Comparison of ENCODE assay signal across 14 mouse cellular contexts in the genomic region with DNA sequence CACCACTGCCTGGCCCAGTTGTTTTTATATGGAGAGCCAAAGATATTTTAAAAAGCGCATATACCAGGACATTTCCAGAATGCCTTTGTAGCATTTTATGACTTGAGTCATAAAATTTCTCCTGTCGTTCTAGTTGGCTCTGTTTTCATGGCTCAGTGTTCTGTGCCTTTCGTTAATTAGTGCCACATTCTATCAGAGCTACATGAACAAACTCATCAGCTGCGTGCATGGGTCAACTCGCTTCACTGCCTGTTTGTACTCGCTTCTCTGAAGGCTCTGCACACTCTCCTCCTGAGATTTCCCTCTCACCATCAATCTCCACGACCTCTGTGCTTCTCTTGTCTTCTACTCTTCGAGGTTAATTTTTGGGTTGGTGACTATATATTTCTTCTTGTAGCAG. TPM values are rescaled to one million over a fixed set of nuclear protein-coding genes. Genes with fewer than 3 reads are reported as not detected.
A peak's percentile ranks its signal among the peaks of the same experiment; 100 is the strongest.
DNase-seq lines count a peak whose midpoint lies in the region; ATAC-seq and TF ChIP-seq lines count a peak whose summit lies in the region.
"Had no signal": no experiment of that assay in that cellular context is flagged by ENCODE, and none has a peak within 500 bp of the region (broad histone marks: within the 10 kb centered on the region; RNA-seq: fewer than 3 reads in every experiment).

No protein-coding gene starts in this region.

- 30% methylated on average over 8 of the region's 8 CpGs for WGBS in kidney, embryonic 14.5 days
- WGBS in hindbrain, embryonic 15.5 days, result 60% methylated on average over 8 of the region's 8 CpGs
- 78% methylated on average over 8 of the region's 8 CpGs for WGBS in midbrain, embryonic 16.5 days

- ATAC-seq in kidney, embryonic 14.5 days (ENCODE audit: low FRiP score, low TSS enrichment), result 0 out of 2 replicates have a peak, but pooled peaks have one; percentile 55
- ATAC-seq in hindbrain, embryonic 15.5 days (ENCODE audit: low FRiP score, low read depth), result no peak
- no peak for ATAC-seq in midbrain, embryonic 16.5 days
- ATAC-seq: CD4-positive, CD25-positive, alpha-beta regulatory T cell, adult 4 months; liver, postnatal 0 days had no signal

- H3K27me3 ChIP-seq in kidney, embryonic 14.5 days (ENCODE audit: control insufficient read depth, insufficient read depth, low read length), result no peaks in the 10 kb centered on the region
- no peaks in the 10 kb centered on the region for H3K27me3 ChIP-seq in hindbrain, embryonic 15.5 days
- H3K27me3 ChIP-seq in midbrain, embryonic 16.5 days (ENCODE audit: control insufficient read depth, insufficient read depth, low read depth, low read length), result no peaks in the 10 kb centered on the region
- H3K27me3 ChIP-seq: neural tube, embryonic 12.5 days had no signal

- peak overlapping the region; percentile 44; the same call in 1 of the 2 replicates for H3K27ac ChIP-seq in kidney, embryonic 14.5 days (ENCODE audit: low read depth, low read length)
- H3K27ac ChIP-seq in cortical plate, adult 2 months (ENCODE audit: insufficient read depth, low read length), result 0 out of 2 replicates have a peak overlapping the region, but pooled peaks have one; percentile 59
- peak overlapping the region; percentile 61 for H3K27ac ChIP-seq in hindbrain, embryonic 15.5 days (replicated peaks)
- H3K27ac ChIP-seq in midbrain, embryonic 16.5 days (ENCODE audit: low read length), result 0 out of 2 replicates have a peak overlapping the region, but pooled peaks have one; percentile 53
- H3K27ac ChIP-seq: neural tube, embryonic 12.5 days had no signal

- no peak overlapping the region for H3K9ac ChIP-seq in kidney, embryonic 14.5 days (ENCODE audit: low read depth, low read length)
- H3K9ac ChIP-seq in hindbrain, embryonic 15.5 days, result no peak overlapping the region
- no peak overlapping the region for H3K9ac ChIP-seq in midbrain, embryonic 16.5 days (ENCODE audit: low read depth, low read length)
- H3K9ac ChIP-seq: liver, postnatal 0 days; neural tube, embryonic 12.5 days had no signal

- no peak overlapping the region for H3K4me3 ChIP-seq in kidney, embryonic 14.5 days (ENCODE audit: low read length)
- H3K4me3 ChIP-seq in cortical plate, adult 2 months (ENCODE audit: insufficient read depth, low read length), result no peak overlapping the region
- no peak overlapping the region for H3K4me3 ChIP-seq in hindbrain, embryonic 15.5 days
- H3K4me3 ChIP-seq in midbrain, embryonic 16.5 days (ENCODE audit: low read depth, low read length), result no peak overlapping the region
- H3K4me3 ChIP-seq: neural tube, embryonic 12.5 days had no signal

- peaks cover 4% of the 10 kb centered on the region; the same call in 1 of the 2 replicates for H3K4me1 ChIP-seq in kidney, embryonic 14.5 days (ENCODE audit: control insufficient read depth, insufficient read depth, low read length)
- H3K4me1 ChIP-seq in cortical plate, adult 2 months (ENCODE audit: control insufficient read depth, insufficient read depth, low read length), result no peaks in the 10 kb centered on the region
- H3K4me1 ChIP-seq in hindbrain, embryonic 15.5 days (replicated peaks), result peaks cover 20% of the 10 kb centered on the region
- peaks cover 11% of the 10 kb centered on the region for H3K4me1 ChIP-seq in midbrain, embryonic 16.5 days (ENCODE audit: control insufficient read depth, insufficient read depth, low read length)

- no peak for TF ChIP-seq CTCF in cortical plate, adult 2 months (IDR thresholded peaks at IDR 0.05; ENCODE audit: extremely low read depth, insufficient read depth, low read length)

- no peaks in the 10 kb centered on the region for H3K9me3 ChIP-seq in kidney, embryonic 14.5 days (ENCODE audit: control insufficient read depth, low read length)
- no peaks in the 10 kb centered on the region for H3K9me3 ChIP-seq in hindbrain, embryonic 15.5 days
- H3K9me3 ChIP-seq in midbrain, embryonic 16.5 days (replicated peaks; ENCODE audit: control insufficient read depth, low read length, poor library complexity, severe bottlenecking), result no peaks in the 10 kb centered on the region
- H3K9me3 ChIP-seq: neural tube, embryonic 12.5 days had no signal

- H3K4me2 ChIP-seq in kidney, embryonic 14.5 days (replicated peaks; ENCODE audit: low read depth, low read length), result no peak overlapping the region
- H3K4me2 ChIP-seq in hindbrain, embryonic 15.5 days, result no peak overlapping the region
- H3K4me2 ChIP-seq in midbrain, embryonic 16.5 days (ENCODE audit: low read length), result no peak overlapping the region
- H3K4me2 ChIP-seq: neural tube, embryonic 12.5 days had no signal

- no peak for DNase-seq in kidney, adult 18-20 months
- no peak for DNase-seq in ovary, postnatal 10 days (ENCODE audit: low spot score)
- no peak for DNase-seq in right cerebral cortex, postnatal 4 days
- DNase-seq in gastrocnemius, adult 8-10 months (ENCODE audit: low spot score in 2 of 2), result no peak
- DNase-seq: cerebellum, adult 11 months; heart, postnatal 10 days; liver, postnatal 0 days; right cerebral cortex, postnatal 14 days had no signal

- TF ChIP-seq POLR2A in cortical plate, adult 2 months (IDR thresholded peaks at IDR 0.05; ENCODE audit: extremely low read depth, insufficient read depth, low read length), result no peak

- no peaks in the 10 kb centered on the region for H3K36me3 ChIP-seq in kidney, embryonic 14.5 days (ENCODE audit: control insufficient read depth, insufficient read depth, low read length)
- H3K36me3 ChIP-seq in hindbrain, embryonic 15.5 days, result no peaks in the 10 kb centered on the region
- H3K36me3 ChIP-seq in midbrain, embryonic 16.5 days (ENCODE audit: control insufficient read depth, insufficient read depth, low read length), result no peaks in the 10 kb centered on the region
- H3K36me3 ChIP-seq: neural tube, embryonic 12.5 days had no signal

RNA-seq across cellular contexts. Expression of a gene that starts 30.2 kb away (rescaled TPM):
- polyA plus RNA-seq in kidney, embryonic 14.5 days (2014; fragmentation: Nextera tagmentation; extraction: Ambion mirVana), result 10.2 and 22.4 TPM in 2 replicates
- 14.5 and 15.9 TPM in 2 replicates for polyA plus RNA-seq in cortical plate, adult 2 months (2012; rRNA removed)
- polyA plus RNA-seq in hindbrain, embryonic 15.5 days (2015; fragmentation: Nextera tagmentation; extraction: Ambion mirVana), result 42.8 and 45.2 TPM in 2 replicates
- 53.5 and 61.4 TPM in 2 replicates for polyA plus RNA-seq in midbrain, embryonic 16.5 days (2015; fragmentation: Nextera tagmentation; extraction: Ambion mirVana)
- total RNA-seq in gastrocnemius, adult 8-10 months (2022), result 10 to 100 TPM; 10.1 to 12.5 (median 10.7) TPM

RNA-seq across cellular contexts. Expression of a gene that starts 37.2 kb away (rescaled TPM):
- 10.5 and 11.5 TPM in 2 replicates for polyA plus RNA-seq in kidney, embryonic 14.5 days (2014; fragmentation: Nextera tagmentation; extraction: Ambion mirVana)
- 27.0 and 27.4 TPM in 2 replicates for polyA plus RNA-seq in cortical plate, adult 2 months (2012; rRNA removed)
- polyA plus RNA-seq in hindbrain, embryonic 15.5 days (2015; fragmentation: Nextera tagmentation; extraction: Ambion mirVana), result 5.5 and 6.0 TPM in 2 replicates
- 6.5 and 7.3 TPM in 2 replicates for polyA plus RNA-seq in midbrain, embryonic 16.5 days (2015; fragmentation: Nextera tagmentation; extraction: Ambion mirVana)
- total RNA-seq in gastrocnemius, adult 8-10 months (2022), result 10 to 100 TPM; 10.9 to 15.6 (median 11.8) TPM
